Mouse (Mus musculus): ENCODE results near the gene Frmpd4. TPM values are rescaled to one million over a fixed set of nuclear protein-coding genes. Genes with fewer than 3 reads are reported as not detected.

The Frmpd4 gene
- polyA plus RNA-seq, 1 experiment, result 18.6 TPM

GRCm38 (mm10) chrX:167951207-167951606 is 625.8 kb downstream of the Frmpd4 start:
- H3K4me3 ChIP-seq (ENCODE audit: insufficient read depth, low read length), result no peak overlapping the region
- no peak overlapping the region for H3K27ac ChIP-seq (ENCODE audit: insufficient read depth, low read length)
- TF ChIP-seq CTCF (IDR thresholded peaks at IDR 0.05; ENCODE audit: extremely low read depth, insufficient read depth, low read length), result no peak
- TF ChIP-seq POLR2A (IDR thresholded peaks at IDR 0.05; ENCODE audit: extremely low read depth, insufficient read depth, low read length), result no peak
- no peaks in the 10 kb centered on the region for H3K4me1 ChIP-seq (ENCODE audit: control insufficient read depth, insufficient read depth, low read length)

- Histone ChIP-seq H3K4me3 (ENCODE audit: insufficient read depth, low read length) (no peak overlapping the region), H3K4me1 (ENCODE audit: control insufficient read depth, insufficient read depth, low read length) (no peaks in the 10 kb centered on the region), H3K27ac (ENCODE audit: insufficient read depth, low read length) (no peak overlapping the region)
- no peak for TF ChIP-seq POLR2A (IDR thresholded peaks at IDR 0.05; ENCODE audit: extremely low read depth, insufficient read depth, low read length)
- TF ChIP-seq CTCF (IDR thresholded peaks at IDR 0.05; ENCODE audit: extremely low read depth, insufficient read depth, low read length), result no peak
Observed at GRCm38 (mm10) chrX:167909483-167909882, 667.5 kb downstream of the Frmpd4 start.

GRCm38 (mm10) chrX:167901046-167901445 is 676.0 kb downstream of the Frmpd4 start:
- H3K27ac ChIP-seq (ENCODE audit: insufficient read depth, low read length), result no peak overlapping the region
- TF ChIP-seq POLR2A (IDR thresholded peaks at IDR 0.05; ENCODE audit: extremely low read depth, insufficient read depth, low read length) (no peak), CTCF (IDR thresholded peaks at IDR 0.05; ENCODE audit: extremely low read depth, insufficient read depth, low read length) (no peak)
- no peak overlapping the region for H3K4me3 ChIP-seq (ENCODE audit: insufficient read depth, low read length)
- no peaks in the 10 kb centered on the region for H3K4me1 ChIP-seq (ENCODE audit: control insufficient read depth, insufficient read depth, low read length)

GRCm38 (mm10) chrX:167854821-167855220 is 722.2 kb downstream of the Frmpd4 start:
- TF ChIP-seq CTCF (IDR thresholded peaks at IDR 0.05; ENCODE audit: extremely low read depth, insufficient read depth, low read length) (no peak), POLR2A (IDR thresholded peaks at IDR 0.05; ENCODE audit: extremely low read depth, insufficient read depth, low read length) (no peak)
- H3K4me1 ChIP-seq (ENCODE audit: control insufficient read depth, insufficient read depth, low read length), result no peaks in the 10 kb centered on the region; the same call in 1 of the 2 replicates
- no peak overlapping the region for H3K27ac ChIP-seq (ENCODE audit: insufficient read depth, low read length)
- 0 out of 2 replicates have a peak overlapping the region, but pooled peaks have one; percentile 19 for H3K4me3 ChIP-seq (ENCODE audit: insufficient read depth, low read length)

GRCm38 (mm10) chrX:167832543-167832942 is 744.5 kb downstream of the Frmpd4 start:
- no peaks in the 10 kb centered on the region; the same call in 1 of the 2 replicates for H3K4me1 ChIP-seq (ENCODE audit: control insufficient read depth, insufficient read depth, low read length)
- TF ChIP-seq POLR2A (IDR thresholded peaks at IDR 0.05; ENCODE audit: extremely low read depth, insufficient read depth, low read length), result no peak
- TF ChIP-seq CTCF (IDR thresholded peaks at IDR 0.05; ENCODE audit: extremely low read depth, insufficient read depth, low read length), result no peak

GRCm38 (mm10) chrX:167828456-167828855 is 748.6 kb downstream of the Frmpd4 start:
- no peak overlapping the region for H3K4me3 ChIP-seq (ENCODE audit: insufficient read depth, low read length)
- H3K4me1 ChIP-seq (ENCODE audit: control insufficient read depth, insufficient read depth, low read length), result no peaks in the 10 kb centered on the region; the same call in 1 of the 2 replicates
- no peak overlapping the region for H3K27ac ChIP-seq (ENCODE audit: insufficient read depth, low read length)
- TF ChIP-seq POLR2A (IDR thresholded peaks at IDR 0.05; ENCODE audit: extremely low read depth, insufficient read depth, low read length), result no peak
- no peak for TF ChIP-seq CTCF (IDR thresholded peaks at IDR 0.05; ENCODE audit: extremely low read depth, insufficient read depth, low read length)

More at GRCm38 (mm10) chrX:167832543-167832942, 744.5 kb downstream of the Frmpd4 start:
- H3K4me3 ChIP-seq (ENCODE audit: insufficient read depth, low read length), result no peak overlapping the region
- H3K27ac ChIP-seq (ENCODE audit: insufficient read depth, low read length), result no peak overlapping the region

GRCm38 (mm10) chrX:167817363-167817762 is 759.7 kb downstream of the Frmpd4 start:
- TF ChIP-seq POLR2A (IDR thresholded peaks at IDR 0.05; ENCODE audit: extremely low read depth, insufficient read depth, low read length) (no peak), CTCF (IDR thresholded peaks at IDR 0.05; ENCODE audit: extremely low read depth, insufficient read depth, low read length) (peak; percentile 12; the same call in 1 of the 2 replicates)
- Histone ChIP-seq H3K4me1 (ENCODE audit: control insufficient read depth, insufficient read depth, low read length) (no peaks in the 10 kb centered on the region), H3K4me3 (ENCODE audit: insufficient read depth, low read length) (no peak overlapping the region), H3K27ac (ENCODE audit: insufficient read depth, low read length) (no peak overlapping the region)

- no peak overlapping the region for H3K4me3 ChIP-seq (ENCODE audit: insufficient read depth, low read length)
- H3K27ac ChIP-seq (ENCODE audit: insufficient read depth, low read length), result no peak overlapping the region
- TF ChIP-seq CTCF (IDR thresholded peaks at IDR 0.05; ENCODE audit: extremely low read depth, insufficient read depth, low read length) (no peak), POLR2A (IDR thresholded peaks at IDR 0.05; ENCODE audit: extremely low read depth, insufficient read depth, low read length) (no peak)
- peaks cover 2% of the 10 kb centered on the region; the same call in 1 of the 2 replicates for H3K4me1 ChIP-seq (ENCODE audit: control insufficient read depth, insufficient read depth, low read length)
Observed at GRCm38 (mm10) chrX:167810120-167810519, 766.9 kb downstream of the Frmpd4 start.

- H3K4me1 ChIP-seq (ENCODE audit: control insufficient read depth, insufficient read depth, low read length), result peaks cover 2% of the 10 kb centered on the region; the same call in 1 of the 2 replicates
- TF ChIP-seq CTCF (IDR thresholded peaks at IDR 0.05; ENCODE audit: extremely low read depth, insufficient read depth, low read length) (no peak), POLR2A (IDR thresholded peaks at IDR 0.05; ENCODE audit: extremely low read depth, insufficient read depth, low read length) (no peak)
- H3K27ac ChIP-seq (ENCODE audit: insufficient read depth, low read length), result no peak overlapping the region
- H3K4me3 ChIP-seq (ENCODE audit: insufficient read depth, low read length), result no peak overlapping the region
Observed at GRCm38 (mm10) chrX:167808572-167808971, 768.5 kb downstream of the Frmpd4 start.

GRCm38 (mm10) chrX:167788737-167789136 is 788.3 kb downstream of the Frmpd4 start:
- TF ChIP-seq POLR2A (IDR thresholded peaks at IDR 0.05; ENCODE audit: extremely low read depth, insufficient read depth, low read length) (no peak), CTCF (IDR thresholded peaks at IDR 0.05; ENCODE audit: extremely low read depth, insufficient read depth, low read length) (no peak)
- H3K27ac ChIP-seq (ENCODE audit: insufficient read depth, low read length), result no peak overlapping the region
- no peaks in the 10 kb centered on the region for H3K4me1 ChIP-seq (ENCODE audit: control insufficient read depth, insufficient read depth, low read length)

More at GRCm38 (mm10) chrX:167788737-167789136, 788.3 kb downstream of the Frmpd4 start:
- H3K4me3 ChIP-seq (ENCODE audit: insufficient read depth, low read length), result no peak overlapping the region
